Mouse (Mus musculus): ENCODE measurements at regions not wholly inside any gene's neighbourhood (a gene's known extent, or its start where the extent isn't known, plus 50 kb on each side); places are given as distances from the start of the nearest gene placed in this dataset.

GRCm38 (mm10) chr10:84024901-84025300 lies 302.2 kb downstream of the 1500009L16Rik start:
- DNase-seq (ENCODE audit: low spot score), result no peak

- no peak for DNase-seq (ENCODE audit: low spot score)
Measured at GRCm38 (mm10) chr10:84026798-84027197, 304.1 kb downstream of the 1500009L16Rik start.

- DNase-seq (ENCODE audit: low spot score), result no peak
Measured at GRCm38 (mm10) chr10:84036131-84036877, 313.6 kb downstream of the 1500009L16Rik start.

GRCm38 (mm10) chr10:84048706-84049105 lies 326.0 kb downstream of the 1500009L16Rik start:
- DNase-seq (ENCODE audit: low spot score), result no peak

GRCm38 (mm10) chr10:84052696-84053095 lies 330.0 kb downstream of the 1500009L16Rik start:
- DNase-seq (ENCODE audit: low spot score), result no peak

GRCm38 (mm10) chr10:84054551-84055336 lies 332.1 kb downstream of the 1500009L16Rik start:
- DNase-seq (ENCODE audit: low spot score), result no peak

- DNase-seq (ENCODE audit: low spot score), result no peak
Measured at GRCm38 (mm10) chr10:84055402-84056167, 332.9 kb downstream of the 1500009L16Rik start.

- DNase-seq (ENCODE audit: low spot score), result no peak
Measured at GRCm38 (mm10) chr10:84056323-84057169, 333.9 kb downstream of the 1500009L16Rik start.

GRCm38 (mm10) chr10:84058301-84058700 lies 335.6 kb downstream of the 1500009L16Rik start:
- no peak for DNase-seq (ENCODE audit: low spot score)

GRCm38 (mm10) chr10:84059646-84060491 lies 337.2 kb downstream of the 1500009L16Rik start:
- DNase-seq (ENCODE audit: low spot score), result no peak

GRCm38 (mm10) chr10:84060492-84061218 lies 338.0 kb downstream of the 1500009L16Rik start:
- DNase-seq (ENCODE audit: low spot score), result peak; percentile 67

- no peak for DNase-seq (ENCODE audit: low spot score)
Measured at GRCm38 (mm10) chr10:84067052-84067650, 344.5 kb downstream of the 1500009L16Rik start.

- no peak for DNase-seq (ENCODE audit: low spot score)
Measured at GRCm38 (mm10) chr10:84069806-84070205, 347.1 kb downstream of the 1500009L16Rik start.

- no peak for DNase-seq (ENCODE audit: low spot score)
Measured at GRCm38 (mm10) chr10:84072866-84073483, 350.3 kb downstream of the 1500009L16Rik start.

GRCm38 (mm10) chr10:84075581-84075980 lies 352.9 kb downstream of the 1500009L16Rik start:
- no peak for DNase-seq (ENCODE audit: low spot score)

- no peak for DNase-seq (ENCODE audit: low spot score)
Measured at GRCm38 (mm10) chr10:84080236-84080635, 357.6 kb downstream of the 1500009L16Rik start.

- no peak for DNase-seq (ENCODE audit: low spot score)
Measured at GRCm38 (mm10) chr10:84081673-84082072, 358.7 kb downstream of the Nuak1 start.

GRCm38 (mm10) chr10:84087528-84087927 lies 352.9 kb downstream of the Nuak1 start:
- DNase-seq (ENCODE audit: low spot score), result no peak

GRCm38 (mm10) chr10:84087929-84088328 lies 352.5 kb downstream of the Nuak1 start:
- DNase-seq (ENCODE audit: low spot score), result no peak

Data from testis, postnatal 10 days (tissue).